Mouse (Mus musculus) liver, embryonic 13.5 days (tissue): ENCODE measurements around the gene Kmt5b. TPM values are rescaled to one million over a fixed set of nuclear protein-coding genes. Genes with fewer than 3 reads are reported as not detected.

Experiments used
- ATAC-seq: fragments of 200-750 bp; cut with Nextera tagmentation; 2 replicates; pipeline ENCODE4 v1.8.0; 2017; ENCODE audit warnings: low read depth, mild to moderate bottlenecking, moderate number of reproducible peaks, moderate library complexity
- DNase-seq: peaks from one replicate; pipeline ENCODE4 v3.0.0; 2022
- H3K27ac ChIP-seq: fragments of 300-500 bp; sonication (generic); 2 replicates; pipeline ENCODE4 v1.5.1; 2015; ENCODE audit warnings: moderate library complexity, mild to moderate bottlenecking, inconsistent platforms
- H3K27me3 ChIP-seq: fragments of 300-500 bp; sonication (generic); 2 replicates; pipeline ENCODE4 v1.6.1; 2015; ENCODE audit warnings: mild to moderate bottlenecking, inconsistent platforms
- H3K36me3 ChIP-seq: fragments of 300-500 bp; sonication (generic); 2 replicates; pipeline ENCODE4 v1.6.1; 2015; ENCODE audit warnings: mild to moderate bottlenecking, inconsistent platforms
- H3K4me1 ChIP-seq: fragments of 300-500 bp; sonication (generic); replicated peaks from 2 replicates; pipeline ENCODE4 v1.6.1; 2015; ENCODE audit warnings: inconsistent platforms
- H3K4me2 ChIP-seq: fragments of 300-500 bp; sonication (generic); 2 replicates; pipeline ENCODE4 v1.6.1; 2015; ENCODE audit warnings: inconsistent platforms, mild to moderate bottlenecking, moderate library complexity
- H3K4me3 ChIP-seq: fragments of 300-500 bp; sonication (generic); replicated peaks from 2 replicates; pipeline ENCODE4 v1.5.1; 2015; ENCODE audit warnings: mild to moderate bottlenecking, inconsistent platforms
- H3K9ac ChIP-seq: fragments of 300-500 bp; sonication (generic); 2 replicates; pipeline ENCODE4 v1.6.1; 2015; ENCODE audit warnings: mild to moderate bottlenecking, inconsistent platforms
- H3K9me3 ChIP-seq: fragments of 300-500 bp; sonication (generic); replicated peaks from 2 replicates; pipeline ENCODE4 v1.6.1; 2016; ENCODE audit warnings: inconsistent platforms
- WGBS: fragments of 180-500 bp; shearing (Covaris S2); methylation state at CpG from one replicate; pipeline ENCODE4 v1.1.7; 2015; ENCODE audit not compliant: insufficient replicate concordance; 5-methylcytosine and 5-hydroxymethylcytosine counted together
- polyA plus RNA-seq: library from polyadenylated mRNA; unstranded; fragments of >200 nt; fragmentation: Nextera tagmentation; extraction: Ambion mirVana; gene quantifications from 2 replicates; pipeline ENCODE4 v1.2.1, GENCODE M21; 2015

Gene Kmt5b
- polyA plus RNA-seq: 6.5 and 8.9 TPM in 2 replicates

GRCm38 (mm10) chr19:3767276-3767780, at the start of gene Kmt5b:
Gene Kmt5b (plus strand): TSS chr19:3767421.
- Histone ChIP-seq H3K9ac (peak within 1 kb of the TSS; percentile 99), H3K4me2 (peak within 1 kb of the TSS; percentile 89), H3K27me3 (peaks cover 22% of the 10 kb centered on the region; the same call in 1 of the 2 replicates), H3K27ac (peak within 1 kb of the TSS; percentile 99), H3K4me3 (peak within 1 kb of the TSS; percentile 98), H3K36me3 (0 out of 2 replicates have a peak, but pooled peaks cover 5% of the 10 kb centered on the region), H3K9me3 (no peaks in the 10 kb centered on the region), H3K4me1 (peaks cover 27% of the 10 kb centered on the region)
- under 1% methylated on average over 39 of the region's 39 CpGs for WGBS
- DNase-seq: peak; percentile 29
- no peak for ATAC-seq

GRCm38 (mm10) chr19:3718481-3719361, 48.5 kb upstream of the Kmt5b start:
- peak; percentile 28 for DNase-seq
- WGBS: 39% methylated on average over 19 of the region's 19 CpGs
- no peaks in the 10 kb centered on the region for H3K9me3 ChIP-seq

GRCm38 (mm10) chr19:3719362-3719891, 47.8 kb upstream of the Kmt5b start:
- under 1% methylated on average over 27 of the region's 27 CpGs for whole genome bisulfite sequencing

More at GRCm38 (mm10) chr19:3718481-3719361, 48.5 kb upstream of the Kmt5b start:
- H3K27me3 ChIP-seq: no peaks in the 10 kb centered on the region
- H3K9ac ChIP-seq: peak overlapping the region; percentile 68
- peak overlapping the region; percentile 84 for H3K4me2 ChIP-seq
- H3K27ac ChIP-seq: no peak overlapping the region
- H3K4me3 ChIP-seq: peak overlapping the region; percentile 58
- H3K4me1 ChIP-seq: peaks cover 15% of the 10 kb centered on the region
- ATAC-seq: peak; percentile 69
- H3K36me3 ChIP-seq: peaks cover 41% of the 10 kb centered on the region

GRCm38 (mm10) chr19:3723170-3723569, 44.1 kb upstream of the Kmt5b start:
- Histone ChIP-seq H3K4me3 (no peak overlapping the region), H3K36me3 (no peaks in the 10 kb centered on the region), H3K9me3 (no peaks in the 10 kb centered on the region), H3K4me2 (no peak overlapping the region), H3K4me1 (peaks cover 15% of the 10 kb centered on the region), H3K9ac (no peak overlapping the region), H3K27me3 (no peaks in the 10 kb centered on the region), H3K27ac (no peak overlapping the region)
- ATAC-seq: no peak
- 79% methylated on average over 9 of the region's 9 CpGs for WGBS
- DNase-seq: no peak

More at GRCm38 (mm10) chr19:3719362-3719891, 47.8 kb upstream of the Kmt5b start:
- peak; percentile 73 for ATAC-seq
- H3K36me3 ChIP-seq: peaks cover 35% of the 10 kb centered on the region
- H3K4me3 ChIP-seq: peak overlapping the region; percentile 58
- H3K9ac ChIP-seq: peak overlapping the region; percentile 68
- peaks cover 15% of the 10 kb centered on the region for H3K4me1 ChIP-seq
- H3K9me3 ChIP-seq: no peaks in the 10 kb centered on the region
- peak overlapping the region; percentile 84 for H3K4me2 ChIP-seq
- H3K27ac ChIP-seq: no peak overlapping the region
- H3K27me3 ChIP-seq: no peaks in the 10 kb centered on the region
- peak; percentile 51 for DNase-seq

- no peak overlapping the region for H3K4me3 ChIP-seq
- no peak overlapping the region for H3K27ac ChIP-seq
- 68% methylated on average over 4 of the region's 4 CpGs for WGBS
- H3K4me1 ChIP-seq: peaks cover 9% of the 10 kb centered on the region
- DNase-seq (peak; percentile 39), ATAC-seq (no peak)
- no peak overlapping the region for H3K4me2 ChIP-seq
- H3K9ac ChIP-seq: no peak overlapping the region
- H3K27me3 ChIP-seq: no peaks in the 10 kb centered on the region
- no peaks in the 10 kb centered on the region for H3K36me3 ChIP-seq
- no peaks in the 10 kb centered on the region for H3K9me3 ChIP-seq
These were observed 43.3 kb upstream of the Kmt5b start for GRCm38 (mm10) chr19:3723904-3724303.

GRCm38 (mm10) chr19:3724779-3725178, 42.4 kb upstream of the Kmt5b start:
- Histone ChIP-seq H3K9ac (no peak overlapping the region), H3K27me3 (no peaks in the 10 kb centered on the region), H3K9me3 (no peaks in the 10 kb centered on the region), H3K36me3 (no peaks in the 10 kb centered on the region), H3K4me1 (peaks cover under 1% of the 10 kb centered on the region; the same call in 1 of the 2 replicates), H3K27ac (no peak overlapping the region), H3K4me3 (no peak overlapping the region), H3K4me2 (no peak overlapping the region)
- peak; percentile 49 for DNase-seq
- 5% methylated on average over 1 of the region's 1 CpGs for WGBS
- no peak for ATAC-seq

- no peak for DNase-seq
- 42% methylated on average over 2 of the region's 2 CpGs for WGBS
- ATAC-seq: no peak
These were observed 38.3 kb upstream of the Kmt5b start for GRCm38 (mm10) chr19:3728901-3729300.

GRCm38 (mm10) chr19:3730781-3731646, 36.2 kb upstream of the Kmt5b start:
- no peaks in the 10 kb centered on the region for H3K9me3 ChIP-seq
- H3K4me1 ChIP-seq: no peaks in the 10 kb centered on the region; the same call in 1 of the 2 replicates
- no peak overlapping the region for H3K4me2 ChIP-seq
- no peaks in the 10 kb centered on the region for H3K27me3 ChIP-seq
- 55% methylated on average over 7 of the region's 7 CpGs for WGBS
- no peak overlapping the region for H3K27ac ChIP-seq
- no peaks in the 10 kb centered on the region for H3K36me3 ChIP-seq
- no peak for DNase-seq
- H3K9ac ChIP-seq: no peak overlapping the region
- no peak overlapping the region for H3K4me3 ChIP-seq
- ATAC-seq: no peak

More at GRCm38 (mm10) chr19:3728901-3729300, 38.3 kb upstream of the Kmt5b start:
- Histone ChIP-seq H3K4me2 (no peak overlapping the region), H3K4me3 (no peak overlapping the region), H3K36me3 (no peaks in the 10 kb centered on the region), H3K9ac (no peak overlapping the region), H3K4me1 (no peaks in the 10 kb centered on the region; the same call in 1 of the 2 replicates), H3K9me3 (no peaks in the 10 kb centered on the region), H3K27ac (no peak overlapping the region), H3K27me3 (no peaks in the 10 kb centered on the region)

GRCm38 (mm10) chr19:3736001-3736400, 31.2 kb upstream of the Kmt5b start:
- H3K4me2 ChIP-seq: no peak overlapping the region
- no peaks in the 10 kb centered on the region; the same call in 1 of the 2 replicates for H3K4me1 ChIP-seq
- H3K9me3 ChIP-seq: no peaks in the 10 kb centered on the region
- WGBS: 74% methylated on average over 3 of the region's 3 CpGs
- H3K27me3 ChIP-seq: no peaks in the 10 kb centered on the region
- no peaks in the 10 kb centered on the region for H3K36me3 ChIP-seq
- DNase-seq (no peak), ATAC-seq (no peak)
- H3K27ac ChIP-seq: no peak overlapping the region
- H3K9ac ChIP-seq: no peak overlapping the region
- no peak overlapping the region for H3K4me3 ChIP-seq

GRCm38 (mm10) chr19:3739650-3740049, 27.6 kb upstream of the Kmt5b start:
- no peak overlapping the region for H3K4me3 ChIP-seq

More at GRCm38 (mm10) chr19:3739650-3740049, 27.6 kb upstream of the Kmt5b start:
- H3K27me3 ChIP-seq: no peaks in the 10 kb centered on the region
- H3K9ac ChIP-seq: no peak overlapping the region
- no peak overlapping the region for H3K27ac ChIP-seq
- H3K4me2 ChIP-seq: no peak overlapping the region
- 82% methylated on average over 7 of the region's 7 CpGs for WGBS
- H3K36me3 ChIP-seq: no peaks in the 10 kb centered on the region
- ATAC-seq: no peak
- no peaks in the 10 kb centered on the region for H3K9me3 ChIP-seq
- no peak for DNase-seq
- no peaks in the 10 kb centered on the region for H3K4me1 ChIP-seq
